Mouse (Mus musculus): ENCODE data around the gene Mafk. TPM values are rescaled to one million over a fixed set of nuclear protein-coding genes. Genes with fewer than 3 reads are reported as not detected.
A peak's percentile ranks its signal among the peaks of the same experiment; 100 is the strongest.

Mafk gene
- total and polyA plus RNA-seq, 3 experiments, result 16.4 to 24.1 (median 23.6) TPM

DNA sequence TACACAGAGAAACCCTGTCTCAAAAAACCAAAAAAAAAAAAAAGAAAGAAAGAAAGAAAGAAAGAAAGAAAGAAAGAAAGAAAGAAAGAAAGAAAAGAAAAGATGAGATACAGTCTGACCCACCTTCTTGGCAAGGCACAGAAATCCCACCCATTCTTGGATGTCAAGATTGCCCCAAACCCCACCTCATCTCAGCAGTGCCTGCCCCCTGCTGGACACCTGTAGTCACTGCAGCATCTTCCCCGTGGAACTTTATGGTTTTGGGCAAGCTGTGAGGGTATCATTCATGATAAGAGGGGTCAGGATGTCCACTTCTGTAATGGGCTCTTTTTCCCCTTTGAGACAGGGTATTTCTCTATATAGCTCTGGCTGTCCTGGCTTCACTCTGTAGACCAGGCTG lies 26.0 kb downstream of the Mafk start:
- H3K27me3 ChIP-seq (replicated peaks), result peaks cover 8% of the 10 kb centered on the region
- H3K9me3 ChIP-seq (replicated peaks; ENCODE audit: low read length), result no peaks in the 10 kb centered on the region
- DNase-seq (ENCODE audit: extremely low read depth), result peak; percentile 27
- peaks cover 9 to 33% of the 10 kb centered on the region in 2 experiments for H3K36me3 ChIP-seq (replicated peaks in 1 of 2; ENCODE audit: control insufficient read depth in 1 of 2, insufficient read depth in 1 of 2, low read length in 1 of 2)
- TF ChIP-seq TCF12 (IDR thresholded peaks at IDR 0.05; ENCODE audit: low read depth, low read length) (no peak), RAD21 (IDR thresholded peaks at IDR 0.05; ENCODE audit: low read depth, low read length) (peak; percentile 34), POLR2AphosphoS2 (IDR thresholded peaks at IDR 0.05; ENCODE audit: low read depth, low read length) (no peak), MAZ (IDR thresholded peaks at IDR 0.05; ENCODE audit: low read depth, low read length) (no peak), SIN3A (IDR thresholded peaks at IDR 0.05; ENCODE audit: low read length) (no peak), CTCF (conservative IDR thresholded peaks at IDR 0.05 in 1 of 2, IDR thresholded peaks at IDR 0.05 in 1 of 2; ENCODE audit: low read depth in 2 of 2, low read length in 2 of 2) (peak; percentile 74 to 87), TBP (conservative IDR thresholded peaks at IDR 0.05; ENCODE audit: low read depth, low read length) (no peak), MAFK (IDR thresholded peaks at IDR 0.05; ENCODE audit: insufficient replicate concordance, low read length) (no peak), JUND (conservative IDR thresholded peaks at IDR 0.05; ENCODE audit: low read depth, low read length) (no peak), ETS1 (conservative IDR thresholded peaks at IDR 0.05; ENCODE audit: low read depth, low read length) (no peak), SMC3 (IDR thresholded peaks at IDR 0.05; ENCODE audit: low read depth, low read length) (peak; percentile 32)
- peaks cover 8 to 16% of the 10 kb centered on the region in 2 experiments for H3K4me1 ChIP-seq (ENCODE audit: control insufficient read depth in 1 of 2, insufficient read depth in 2 of 2)
- H3K27ac ChIP-seq (ENCODE audit: insufficient read depth, low read depth), result no peak overlapping the region
- H3K9ac ChIP-seq (ENCODE audit: insufficient read depth, low read depth), result no peak overlapping the region
- dilution Hi-C loops (cut with MboI; ENCODE audit: extremely low pct_ligation_motif_present, extremely low pct_unique_long_range_greater_than_20kb, low sequenced_read_pairs), result no loop called here
- no peak overlapping the region for H3K4me2 ChIP-seq (ENCODE audit: insufficient read depth, low read depth, poor library complexity, severe bottlenecking)
- no peaks in the 10 kb centered on the region for H3K79me2 ChIP-seq (replicated peaks; ENCODE audit: control insufficient read depth, extremely low read depth, insufficient read depth, poor library complexity, severe bottlenecking)
- H3K4me3 ChIP-seq (replicated peaks in 1 of 3; ENCODE audit: low read depth in 2 of 3, low read length in 2 of 3, poor library complexity in 1 of 3), result no peak overlapping the region
- in situ Hi-C loops (cut with MboI; ENCODE audit: low pct_ligation_motif_present, low pct_unique_long_range_greater_than_20kb, low sequenced_read_pairs), result no loop called here

- no peak overlapping the region for H3K27ac ChIP-seq (ENCODE audit: insufficient read depth, low read depth)
- DNase-seq (ENCODE audit: extremely low read depth), result no peak
- H3K27me3 ChIP-seq (replicated peaks), result peaks cover 4% of the 10 kb centered on the region
- no peak overlapping the region for H3K9ac ChIP-seq (ENCODE audit: insufficient read depth, low read depth)
- H3K4me1 ChIP-seq (ENCODE audit: control insufficient read depth in 1 of 2, insufficient read depth in 2 of 2), result peaks cover under 1 to 9% of the 10 kb centered on the region in 2 experiments; a peak in 3 of 4 replicates
- peaks cover 16 to 40% of the 10 kb centered on the region in 2 experiments for H3K36me3 ChIP-seq (replicated peaks in 1 of 2; ENCODE audit: control insufficient read depth in 1 of 2, insufficient read depth in 1 of 2, low read length in 1 of 2)
- H3K4me3 ChIP-seq (replicated peaks in 1 of 3; ENCODE audit: low read depth in 2 of 3, low read length in 2 of 3, poor library complexity in 1 of 3), result no peak overlapping the region
- H3K79me2 ChIP-seq (replicated peaks; ENCODE audit: control insufficient read depth, extremely low read depth, insufficient read depth, poor library complexity, severe bottlenecking), result no peaks in the 10 kb centered on the region
- TF ChIP-seq RCOR1 (conservative IDR thresholded peaks at IDR 0.05; ENCODE audit: low read depth, low read length) (no peak), MXI1 (IDR thresholded peaks at IDR 0.05; ENCODE audit: low read depth, low read length) (no peak), CHD1 (IDR thresholded peaks at IDR 0.05; ENCODE audit: low read depth, low read length) (no peak), HCFC1 (IDR thresholded peaks at IDR 0.05; ENCODE audit: low read depth, low read length) (no peak), CTCF (conservative IDR thresholded peaks at IDR 0.05 in 1 of 2, IDR thresholded peaks at IDR 0.05 in 1 of 2; ENCODE audit: low read depth in 2 of 2, low read length in 2 of 2) (no peak), GABPA (IDR thresholded peaks at IDR 0.05; ENCODE audit: insufficient replicate concordance, low read depth, low read length) (no peak), JUND (conservative IDR thresholded peaks at IDR 0.05; ENCODE audit: low read depth, low read length) (no peak), ZNF384 (IDR thresholded peaks at IDR 0.05; ENCODE audit: low read depth, low read length) (no peak), NRF1 (IDR thresholded peaks at IDR 0.05; ENCODE audit: low read depth, low read length) (no peak)
- in situ Hi-C loops (cut with MboI; ENCODE audit: low pct_ligation_motif_present, low pct_unique_long_range_greater_than_20kb, low sequenced_read_pairs), result no loop called here
- no peak overlapping the region for H3K4me2 ChIP-seq (ENCODE audit: insufficient read depth, low read depth, poor library complexity, severe bottlenecking)
- H3K9me3 ChIP-seq (replicated peaks; ENCODE audit: low read length), result no peaks in the 10 kb centered on the region
- dilution Hi-C loops (cut with MboI; ENCODE audit: extremely low pct_ligation_motif_present, extremely low pct_unique_long_range_greater_than_20kb, low sequenced_read_pairs), result no loop called here
Measured at GRCm38 (mm10) chr5:139818056-139818455, 26.7 kb downstream of the Mafk start.
